Mouse (Mus musculus): ENCODE data around the gene B4galnt3.
A peak's percentile ranks its signal among the peaks of the same experiment; 100 is the strongest.

B4galnt3 gene

DNA sequence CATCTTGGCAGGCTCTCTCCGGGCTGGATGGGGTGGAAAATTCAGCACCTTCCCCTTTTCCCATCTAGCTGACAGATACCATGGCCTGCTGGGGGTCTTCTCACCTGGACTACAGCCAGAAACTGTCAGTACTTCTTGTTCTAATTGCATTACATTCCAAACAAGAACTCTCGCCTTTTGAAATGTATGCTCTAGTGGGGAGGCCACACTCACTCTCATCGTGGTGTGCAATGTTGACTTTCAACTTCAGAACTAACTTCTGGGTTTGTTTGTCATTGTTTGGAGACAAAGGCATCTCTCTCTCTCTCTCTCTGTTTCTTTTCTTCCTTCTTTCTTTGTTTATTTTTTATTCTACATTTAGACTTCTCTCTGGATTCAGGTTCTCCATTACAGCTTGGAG is 107.8 kb downstream of the B4galnt3 start:
- DNase-seq (ENCODE audit: low read depth, low spot score) = no peak

DNA sequence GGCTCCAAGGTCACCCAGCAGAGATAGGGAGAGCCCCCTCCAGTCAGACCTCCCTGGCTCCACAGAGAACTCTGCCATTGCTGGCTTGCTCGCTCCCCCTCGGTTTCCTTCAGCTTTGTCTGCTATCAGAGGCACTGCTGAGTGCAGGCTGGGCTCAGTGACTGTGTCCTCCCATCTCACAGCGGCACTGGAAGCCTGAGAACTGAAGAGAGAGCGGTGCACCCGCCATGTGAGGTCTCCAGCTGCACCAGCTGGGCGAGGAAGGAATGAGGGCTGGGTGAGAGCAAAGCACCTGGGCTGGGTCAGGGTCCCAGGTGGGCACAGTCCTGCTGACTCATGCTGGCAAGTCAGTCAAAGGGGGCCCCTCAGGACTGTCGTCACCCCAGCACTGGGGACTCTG is 108.6 kb downstream of the B4galnt3 start:
- no peak for DNase-seq (ENCODE audit: low read depth, low spot score)

DNA sequence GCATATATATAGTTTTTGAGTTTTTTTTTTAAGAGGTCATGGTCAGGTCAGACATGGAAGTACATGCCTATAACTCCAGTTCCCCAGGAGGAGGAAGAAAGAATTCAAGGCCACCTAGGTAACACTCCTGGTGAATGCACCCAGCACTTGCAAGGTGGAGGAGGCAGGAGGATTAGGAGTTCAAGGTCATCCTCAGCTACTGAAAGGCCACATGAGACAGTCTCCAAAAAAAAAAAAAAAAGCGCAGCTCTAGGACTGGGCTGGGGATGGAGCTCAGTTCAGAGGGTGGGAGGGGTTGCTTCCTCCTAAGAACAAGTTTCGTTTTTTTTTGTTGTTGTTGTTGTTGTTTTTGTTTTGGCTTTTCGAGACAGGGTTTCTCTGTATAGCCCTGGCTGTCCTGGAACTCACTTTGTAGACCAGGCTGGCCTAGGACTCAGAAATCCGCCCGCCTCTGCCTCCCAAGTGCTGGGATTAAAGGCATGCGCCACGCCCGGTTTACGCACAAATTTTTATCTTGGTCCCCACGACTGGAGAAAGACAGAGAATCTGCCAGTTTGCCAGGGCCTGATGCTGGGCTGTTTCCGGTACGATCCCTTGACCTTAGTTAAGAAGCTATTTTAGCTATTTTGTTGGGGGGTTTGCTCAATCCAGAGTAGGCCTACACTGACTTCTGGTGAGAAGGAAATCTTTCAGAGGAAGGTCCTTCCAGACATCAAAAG is 109.2 kb downstream of the B4galnt3 start:
- DNase-seq (ENCODE audit: low read depth, low spot score) = no peak

DNA sequence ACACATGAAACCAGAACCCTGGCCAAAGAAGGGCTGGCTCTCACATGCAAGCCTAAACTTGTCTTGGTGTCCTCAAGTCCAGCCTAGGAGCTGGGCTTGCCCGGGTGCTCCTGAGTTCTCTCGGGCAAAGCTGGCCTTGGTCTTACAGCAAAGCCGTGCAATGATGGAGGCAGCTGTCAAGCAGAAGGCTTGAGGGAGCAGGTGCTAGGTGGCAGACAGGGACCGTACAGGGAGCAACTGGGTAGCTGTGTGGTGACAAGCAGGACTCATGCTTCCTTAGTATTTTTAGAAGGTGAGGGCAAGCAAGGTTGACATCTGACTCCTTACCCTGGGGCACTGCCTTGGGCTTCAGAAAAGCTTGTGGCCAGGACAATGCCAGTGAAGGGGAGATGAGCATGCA is 110.6 kb downstream of the B4galnt3 start:
- DNase-seq (ENCODE audit: low read depth, low spot score) = no peak

DNA sequence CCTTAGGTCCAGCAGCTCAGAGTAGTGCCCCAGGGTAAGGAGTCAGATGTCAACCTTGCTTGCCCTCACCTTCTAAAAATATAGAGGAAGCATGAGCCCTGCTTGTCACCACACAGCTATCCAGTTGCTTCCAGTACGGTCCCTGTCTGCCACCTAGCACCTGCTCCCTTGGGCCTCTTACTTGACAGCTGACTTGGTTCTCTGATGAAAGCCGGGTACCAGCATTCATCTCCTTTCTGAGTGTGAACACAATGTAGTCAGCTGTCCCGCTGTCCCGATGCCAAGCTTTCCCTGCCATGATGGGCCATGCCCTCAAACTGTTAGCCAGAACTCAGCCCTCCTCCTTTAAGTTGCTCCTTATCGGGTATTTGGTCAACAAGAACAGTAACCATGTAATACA is 112.2 kb downstream of the B4galnt3 start:
- DNase-seq (ENCODE audit: low read depth, low spot score) = no peak

DNA sequence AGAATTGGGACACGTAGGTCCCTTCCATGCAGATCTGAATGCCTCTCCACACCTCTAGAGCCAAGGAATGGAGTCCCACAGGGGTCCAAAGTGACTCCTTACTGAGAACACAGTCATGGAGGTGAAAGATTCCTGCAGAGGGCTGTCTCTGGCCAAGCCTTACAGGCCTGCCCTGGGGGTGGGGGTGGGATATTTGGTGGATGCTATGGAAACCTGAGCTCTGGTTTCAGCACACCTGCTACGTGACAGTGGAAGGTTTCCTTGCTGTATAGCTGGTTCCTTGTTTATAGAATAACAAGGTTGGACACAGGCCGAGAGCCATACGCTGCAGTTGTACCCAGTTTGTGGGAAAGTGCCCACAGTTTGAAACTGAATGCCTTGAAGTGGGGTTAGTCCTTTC is 113.9 kb downstream of the B4galnt3 start:
- no peak for DNase-seq (ENCODE audit: low read depth, low spot score)

DNA sequence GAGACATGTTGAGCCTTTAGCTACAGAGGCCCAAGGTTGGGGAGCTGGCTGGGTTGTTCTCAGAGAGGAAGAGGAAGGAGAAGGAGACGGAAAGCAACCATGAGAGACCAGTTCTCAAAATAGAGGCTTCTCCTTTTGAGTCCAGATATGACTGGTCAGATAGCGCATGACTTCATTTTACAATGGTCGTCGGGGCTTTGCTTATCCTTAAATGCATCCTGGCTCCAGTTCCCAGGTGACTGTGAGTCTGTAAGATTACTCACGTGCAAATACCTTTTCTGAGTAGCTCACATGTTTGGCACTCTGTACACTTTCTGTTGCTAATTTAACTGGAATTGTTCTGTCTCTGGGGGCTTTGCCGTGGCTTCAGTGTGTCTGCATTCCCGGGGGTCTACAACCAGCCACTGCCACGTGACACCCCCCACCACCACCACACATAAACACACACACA is 114.6 kb downstream of the B4galnt3 start:
- DNase-seq (ENCODE audit: low read depth, low spot score) = no peak

DNA sequence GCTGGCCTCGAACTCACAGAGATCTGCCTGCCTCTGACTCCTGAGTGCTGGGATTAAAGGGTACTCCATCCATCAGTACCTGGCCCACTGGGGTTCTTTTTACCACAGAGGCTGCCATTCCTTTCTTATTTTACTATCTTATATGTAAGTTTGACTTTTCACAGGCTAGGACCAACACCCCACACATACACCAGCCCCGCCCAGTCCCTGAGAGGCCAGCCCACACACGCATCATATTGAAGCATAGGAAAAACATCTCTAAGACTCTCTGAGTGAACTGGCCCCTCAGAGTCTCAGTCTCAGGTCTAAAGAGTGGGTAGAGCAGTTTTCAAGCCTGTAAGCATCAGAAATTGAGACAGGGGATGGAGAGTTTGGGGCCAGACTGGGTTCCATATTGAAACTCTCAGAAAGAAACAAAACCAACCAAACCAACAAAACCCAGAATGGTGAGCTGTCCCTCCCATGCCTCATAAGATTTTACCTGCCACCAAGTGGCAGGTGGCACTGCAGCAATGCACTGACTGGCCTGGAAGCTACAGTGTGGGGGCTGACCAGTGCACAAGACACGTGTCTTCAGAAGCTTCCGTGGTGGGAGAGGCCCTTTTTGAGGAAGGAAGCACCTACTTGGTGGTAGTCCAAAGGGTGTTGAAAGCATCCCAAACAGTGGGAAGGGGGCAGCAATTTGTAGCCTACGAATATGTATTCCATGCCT is 115.2 kb downstream of the B4galnt3 start:
- no peak for DNase-seq (ENCODE audit: low read depth, low spot score)

DNA sequence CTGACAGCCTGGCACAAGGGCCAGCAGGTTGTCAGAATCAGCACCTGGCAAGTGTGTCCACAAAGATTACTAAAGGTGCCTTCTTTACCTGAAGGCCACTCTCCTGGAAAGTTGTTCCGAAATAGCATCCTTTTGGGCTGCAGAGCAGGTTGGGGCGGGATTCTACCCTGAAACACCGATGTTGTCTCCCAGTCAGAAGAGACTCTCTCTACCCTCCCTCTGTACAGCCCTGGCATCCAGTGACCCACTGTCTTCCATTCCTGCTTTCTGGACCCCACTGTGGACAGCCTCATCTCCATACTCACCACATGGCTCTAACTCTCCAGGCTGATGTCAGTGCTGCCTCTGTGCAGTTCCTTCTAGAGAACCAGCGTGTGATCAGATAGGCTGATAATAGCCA is 118.7 kb downstream of the B4galnt3 start:
- DNase-seq (ENCODE audit: low read depth, low spot score) = no peak

DNA sequence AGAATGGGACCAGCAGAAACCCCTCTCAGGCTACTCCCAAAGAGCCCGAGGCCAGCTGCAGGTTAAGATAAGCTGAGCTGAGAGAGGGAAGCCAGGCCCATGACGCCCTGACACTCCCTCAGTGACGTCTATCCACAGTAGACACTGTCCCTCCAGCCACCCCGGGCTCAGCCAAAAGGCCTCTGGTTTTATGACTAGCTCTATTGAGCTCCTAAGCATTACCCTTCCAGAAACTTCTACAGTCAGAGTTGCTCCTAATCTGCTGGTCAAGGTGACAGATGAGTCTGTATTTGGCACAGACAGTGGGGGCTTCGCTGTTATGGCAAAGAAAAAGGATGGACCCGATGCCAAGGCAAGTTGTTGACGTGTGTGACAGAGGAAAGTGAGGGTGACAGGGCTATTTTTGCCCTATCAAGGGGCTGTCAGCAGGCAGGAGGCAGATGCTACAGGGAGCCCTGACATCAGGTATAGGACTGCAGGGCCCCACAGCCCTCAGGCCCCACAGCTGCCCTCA is 119.7 kb downstream of the B4galnt3 start:
- no peak for DNase-seq (ENCODE audit: low read depth, low spot score)

DNA sequence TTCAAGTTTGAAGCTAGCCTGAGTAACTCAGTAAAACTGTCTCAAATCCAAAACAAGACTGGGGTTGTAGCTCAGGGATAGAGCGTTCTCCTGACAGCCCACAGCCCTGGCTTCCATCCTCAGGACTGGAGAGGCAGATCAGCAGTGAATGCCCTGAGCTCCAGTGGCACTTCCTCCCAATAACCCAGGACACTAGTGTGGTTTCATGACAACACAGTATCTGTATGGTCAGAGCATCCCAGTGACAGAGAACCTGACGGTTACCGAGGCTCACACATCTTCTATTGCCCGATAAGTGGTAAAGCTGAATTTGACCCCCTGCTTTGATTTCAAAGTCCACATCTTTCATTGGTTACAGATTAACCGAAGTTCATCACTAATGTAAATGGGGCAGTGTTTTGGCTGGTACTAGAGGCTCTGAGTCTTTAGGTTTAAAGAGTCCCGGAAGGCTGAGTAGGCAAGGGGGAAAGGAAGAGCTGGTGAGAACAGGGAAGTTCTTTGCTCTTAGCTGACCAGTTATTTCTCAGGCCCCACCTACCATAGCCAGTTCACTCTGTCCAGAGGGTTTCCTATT is 120.2 kb downstream of the B4galnt3 start:
- DNase-seq (ENCODE audit: low read depth, low spot score) = no peak

DNA sequence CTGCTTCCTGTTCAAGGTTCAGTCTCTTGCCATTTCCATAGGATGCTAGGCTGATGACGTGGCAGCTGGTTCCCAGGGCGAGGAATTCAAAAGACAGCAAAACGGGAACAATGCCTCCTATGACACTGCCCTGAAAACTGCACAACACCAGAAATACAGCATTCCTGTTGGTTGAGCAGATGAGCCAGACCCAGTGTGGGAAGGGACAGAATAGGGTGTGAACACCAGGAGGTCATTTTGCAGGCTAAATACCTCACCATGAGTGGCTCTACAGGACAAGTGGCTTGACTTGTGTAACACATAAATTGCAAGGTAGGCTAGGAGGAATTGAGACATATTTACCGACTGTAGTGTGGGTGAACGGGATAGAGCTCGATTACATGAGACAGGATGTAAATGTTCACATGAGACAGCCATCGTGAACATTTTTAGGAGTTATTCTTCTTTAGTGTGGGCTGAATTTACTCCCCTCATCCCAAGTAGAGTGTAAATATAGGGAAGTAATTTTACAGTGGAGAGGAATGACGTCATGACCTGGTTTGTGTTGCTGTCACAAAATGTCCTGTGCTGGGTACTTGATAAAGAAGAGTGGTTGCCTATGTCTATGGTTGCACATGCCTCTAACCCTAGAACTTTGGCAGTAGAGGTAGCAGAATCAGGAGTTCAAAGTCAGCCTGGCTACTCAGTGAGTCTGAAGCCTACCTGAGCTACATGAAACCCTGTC is 121.9 kb downstream of the B4galnt3 start:
- DNase-seq (ENCODE audit: low read depth, low spot score) = no peak

DNA sequence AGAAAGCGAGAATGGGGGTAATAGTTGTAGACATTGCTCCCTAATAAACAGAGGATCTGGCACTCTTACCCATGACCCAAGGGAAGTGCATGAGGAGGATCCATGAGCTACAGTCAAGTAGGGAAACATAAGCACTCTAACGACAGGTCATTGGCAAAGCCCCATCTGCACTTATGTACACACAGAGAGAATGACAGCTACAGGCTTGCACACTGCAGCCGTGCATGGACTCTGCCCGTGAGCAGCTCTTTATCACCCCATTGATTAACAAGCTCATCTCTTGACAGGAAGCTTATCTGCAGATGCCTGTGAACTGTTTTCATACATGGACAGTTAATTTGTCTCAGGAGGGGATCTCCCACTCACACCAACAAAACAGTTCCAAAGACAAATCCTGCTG is 126.8 kb downstream of the B4galnt3 start:
- DNase-seq (ENCODE audit: low read depth, low spot score) = no peak

DNA sequence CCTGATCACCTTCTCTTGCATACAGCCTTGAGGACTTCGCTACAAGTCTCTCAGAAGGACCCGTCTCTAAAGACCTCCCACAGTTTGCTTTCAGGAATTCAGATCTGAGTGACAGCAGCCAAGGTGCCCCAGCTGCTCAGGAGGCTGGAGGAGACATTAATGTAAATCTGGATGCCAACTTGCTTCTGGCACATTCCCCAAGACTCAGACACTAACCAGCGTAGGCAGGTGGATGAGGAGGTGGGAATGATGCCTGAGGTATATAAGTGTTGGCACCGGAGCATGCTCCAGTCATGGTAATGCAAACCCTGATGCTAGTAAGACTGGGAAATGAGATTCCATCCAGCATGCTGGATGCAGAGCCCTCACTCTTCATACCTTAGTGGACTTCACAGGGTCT is 129.6 kb downstream of the B4galnt3 start:
- DNase-seq (ENCODE audit: low read depth, low spot score) = no peak

DNA sequence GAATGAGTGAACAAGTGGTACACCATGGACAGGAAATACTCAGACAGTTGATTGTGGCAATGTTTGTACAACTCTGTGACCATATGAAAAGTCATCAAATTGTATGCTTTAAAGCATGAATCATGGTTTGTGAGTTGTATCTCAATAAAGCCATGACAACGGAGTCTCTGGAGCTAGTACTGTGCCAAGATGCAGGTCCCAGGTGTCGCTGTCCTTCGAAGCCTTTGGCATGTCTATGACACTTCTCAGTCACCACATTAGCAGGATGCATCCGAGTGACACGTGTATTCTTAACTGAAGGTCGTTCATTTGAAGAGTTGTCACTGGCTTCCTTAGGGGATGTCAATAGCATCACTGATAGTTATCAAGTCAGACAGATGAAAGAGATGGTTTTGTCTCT is 131.4 kb downstream of the B4galnt3 start:
- no peak for DNase-seq (ENCODE audit: low read depth, low spot score)

DNA sequence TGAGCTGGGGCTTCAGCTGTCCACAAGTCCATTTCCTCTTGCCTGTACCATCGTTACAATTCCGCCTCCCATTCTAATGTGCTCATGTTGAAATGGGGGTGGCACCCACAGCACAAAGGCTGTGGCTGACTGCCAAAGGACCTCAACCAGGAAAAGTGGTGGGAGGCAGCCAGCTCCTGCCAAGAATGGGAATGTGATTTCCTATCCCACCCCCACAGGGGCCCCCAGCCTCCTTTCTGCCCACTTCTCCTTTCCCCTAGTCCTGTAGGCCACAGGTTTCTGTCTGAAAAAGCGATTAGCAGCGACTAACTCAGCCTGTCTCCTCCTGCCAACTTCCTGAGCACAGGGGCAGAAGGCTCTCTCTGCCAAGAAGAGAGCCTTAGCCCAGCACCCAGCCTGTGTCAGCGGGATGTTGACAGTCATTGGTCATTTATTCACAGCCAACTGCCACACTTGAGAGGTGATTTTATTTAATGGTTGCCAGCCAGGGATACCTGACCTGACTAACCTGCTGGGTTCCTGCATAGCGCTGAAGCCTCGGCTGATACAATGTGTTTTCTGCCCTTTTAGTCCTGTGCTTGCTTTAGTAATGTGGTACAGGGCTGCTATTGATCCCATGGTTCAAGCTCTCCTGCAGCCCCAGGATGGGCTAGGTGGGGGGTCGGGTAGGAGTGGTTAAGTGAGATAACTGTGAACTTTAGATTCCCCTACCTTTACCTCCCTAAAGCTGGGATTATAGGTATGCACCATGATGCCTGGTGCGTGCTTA is 135.0 kb downstream of the B4galnt3 start:
- no peak for DNase-seq (ENCODE audit: low read depth, low spot score)

DNA sequence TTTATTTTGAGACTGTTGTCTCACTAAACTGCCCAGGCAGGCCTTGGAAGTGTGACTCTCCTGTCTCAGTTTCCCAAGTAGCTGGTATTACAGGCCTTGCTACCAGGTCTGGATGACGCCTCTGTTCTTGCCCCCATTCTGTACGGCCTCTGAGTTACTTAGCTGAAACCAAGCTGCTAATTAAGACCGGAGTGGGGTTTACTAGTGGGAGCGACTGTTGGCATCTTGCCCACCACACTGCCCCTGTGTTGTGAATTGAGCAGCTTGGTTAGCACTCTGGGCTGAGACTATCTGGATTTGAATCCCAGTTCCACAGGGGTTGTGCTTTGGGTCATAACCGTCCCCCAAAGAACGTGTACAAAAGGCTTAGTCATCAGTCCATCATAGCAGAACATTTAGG is 136.9 kb downstream of the B4galnt3 start:
- DNase-seq (ENCODE audit: low read depth, low spot score) = no peak

DNA sequence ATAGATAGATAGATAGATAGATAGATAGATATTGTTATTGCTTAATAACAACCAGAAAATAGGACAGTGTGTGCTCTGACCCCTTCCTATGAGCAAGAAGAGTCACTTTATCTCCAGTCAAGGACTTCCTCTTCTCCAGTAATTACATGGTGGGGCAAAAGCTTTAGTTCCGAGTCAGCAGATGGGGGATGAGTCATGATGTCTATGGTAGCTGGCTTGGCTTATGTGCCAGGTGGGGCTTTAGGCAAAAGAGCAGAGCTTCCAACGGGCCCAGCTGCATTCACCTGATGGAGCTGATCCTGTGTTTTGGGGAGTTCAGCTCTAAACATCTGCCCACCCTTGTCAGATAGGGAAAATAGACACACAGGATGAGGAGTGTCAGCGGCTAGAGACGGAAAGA is 138.8 kb downstream of the B4galnt3 start:
- no peak for DNase-seq (ENCODE audit: low read depth, low spot score)

DNA sequence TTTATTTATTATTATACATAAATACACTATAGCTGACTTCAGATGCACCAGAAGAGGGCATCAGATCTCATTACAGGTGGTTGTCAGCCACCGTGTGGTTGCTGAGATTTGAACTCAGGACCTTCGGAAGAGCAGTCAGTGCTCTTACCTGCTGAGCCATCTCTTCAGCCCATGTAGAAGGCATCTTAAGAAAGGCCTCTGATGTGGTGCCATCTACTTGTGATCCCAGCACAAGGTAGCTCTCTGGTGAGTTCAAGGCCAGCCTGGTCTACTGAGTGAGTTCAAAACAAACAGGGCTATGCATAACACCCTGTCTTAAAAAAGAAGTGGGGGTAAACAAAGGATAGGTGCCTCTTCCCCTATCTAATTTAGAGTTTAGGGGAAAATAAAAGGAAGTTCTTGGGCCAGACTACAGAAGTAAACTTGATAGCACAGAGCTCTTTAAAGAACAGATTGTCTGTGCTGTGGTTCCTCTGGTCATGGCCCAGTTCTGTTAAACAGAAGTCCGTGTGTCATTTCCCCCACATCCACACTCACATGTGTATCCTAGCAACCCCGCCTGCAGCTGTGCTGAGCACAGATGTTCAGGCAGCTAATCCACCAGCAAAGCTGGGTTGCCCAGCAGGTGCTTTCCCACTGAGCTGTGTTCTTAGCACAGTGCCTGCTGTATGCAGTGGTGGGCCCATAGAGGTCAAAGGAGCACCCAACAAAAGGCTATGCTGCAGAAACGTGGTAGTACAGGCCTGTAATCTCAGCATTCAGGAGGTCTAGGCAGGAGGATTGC is 139.6 kb downstream of the B4galnt3 start:
- DNase-seq (ENCODE audit: low read depth, low spot score) = peak; percentile 29
